Mouse (Mus musculus): ENCODE results near the gene Aff3. TPM values are rescaled to one million over a fixed set of nuclear protein-coding genes. Genes with fewer than 3 reads are reported as not detected.

Gene Aff3
- 1 to 10 TPM; 7.9 to 8.0 TPM for total RNA-seq (2021)

DNA sequence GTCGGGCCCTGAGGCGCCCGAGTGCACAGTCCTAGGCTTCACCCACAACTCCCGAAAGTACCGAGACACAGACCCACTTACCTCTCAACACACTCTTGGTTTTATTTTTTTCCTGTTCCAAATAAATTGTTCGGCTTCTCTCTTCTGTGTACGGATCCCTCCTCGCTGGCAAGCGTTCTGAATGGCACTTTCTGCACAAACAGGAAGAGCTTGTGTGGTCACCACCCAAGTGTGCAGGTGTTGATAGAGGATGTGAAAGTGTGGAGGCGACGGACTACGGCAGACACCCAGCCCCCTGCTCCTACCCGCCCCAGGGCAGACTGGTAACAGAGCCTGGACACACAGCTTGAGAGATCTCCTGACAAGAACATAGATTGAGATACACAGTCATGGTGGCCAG is at the start of gene Aff3:
TSS of gene Aff3 (minus strand) at position 179 of the 400 bp plus-strand sequence.
- no peak for DNase-seq

DNA sequence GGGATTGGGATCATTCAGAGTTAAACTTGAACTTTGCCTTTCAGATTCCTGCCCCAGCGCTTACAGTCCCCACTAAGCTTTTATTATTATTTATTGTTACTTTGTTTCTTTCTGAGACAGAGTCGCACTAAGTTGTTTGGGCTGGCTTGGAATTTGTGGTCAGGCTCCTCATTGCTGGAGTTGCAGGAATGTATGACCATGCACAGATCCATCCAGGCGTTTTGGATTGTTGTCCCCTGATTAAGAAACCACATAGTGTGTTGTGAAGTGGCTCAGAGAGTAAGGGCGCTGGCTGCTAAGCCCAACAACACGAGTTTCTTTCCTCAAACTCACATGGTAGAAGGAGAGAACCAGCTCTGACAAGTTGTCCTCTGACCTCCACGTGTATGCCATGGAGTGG is 35.9 kb upstream of the Aff3 start:
- DNase-seq, result no peak

DNA sequence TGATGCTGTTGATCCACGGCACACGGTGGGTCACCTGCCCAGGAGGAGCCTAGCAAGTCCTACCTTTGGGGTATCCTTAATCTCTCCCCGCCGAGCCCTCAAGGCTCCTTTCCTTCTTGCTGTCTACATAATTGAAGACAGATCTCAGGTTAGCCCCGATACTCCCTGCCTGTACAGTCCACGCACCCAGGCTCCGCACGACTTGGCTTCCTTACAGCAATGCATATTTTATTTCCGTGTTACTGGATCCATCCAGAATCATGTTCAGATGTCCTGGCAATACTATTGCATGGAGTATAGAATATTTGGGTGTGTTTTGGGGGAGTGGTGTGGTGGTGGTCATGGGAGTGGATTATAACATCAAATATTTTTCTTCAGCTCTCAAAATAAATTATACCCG is 34.5 kb upstream of the Aff3 start:
- DNase-seq, result no peak

DNA sequence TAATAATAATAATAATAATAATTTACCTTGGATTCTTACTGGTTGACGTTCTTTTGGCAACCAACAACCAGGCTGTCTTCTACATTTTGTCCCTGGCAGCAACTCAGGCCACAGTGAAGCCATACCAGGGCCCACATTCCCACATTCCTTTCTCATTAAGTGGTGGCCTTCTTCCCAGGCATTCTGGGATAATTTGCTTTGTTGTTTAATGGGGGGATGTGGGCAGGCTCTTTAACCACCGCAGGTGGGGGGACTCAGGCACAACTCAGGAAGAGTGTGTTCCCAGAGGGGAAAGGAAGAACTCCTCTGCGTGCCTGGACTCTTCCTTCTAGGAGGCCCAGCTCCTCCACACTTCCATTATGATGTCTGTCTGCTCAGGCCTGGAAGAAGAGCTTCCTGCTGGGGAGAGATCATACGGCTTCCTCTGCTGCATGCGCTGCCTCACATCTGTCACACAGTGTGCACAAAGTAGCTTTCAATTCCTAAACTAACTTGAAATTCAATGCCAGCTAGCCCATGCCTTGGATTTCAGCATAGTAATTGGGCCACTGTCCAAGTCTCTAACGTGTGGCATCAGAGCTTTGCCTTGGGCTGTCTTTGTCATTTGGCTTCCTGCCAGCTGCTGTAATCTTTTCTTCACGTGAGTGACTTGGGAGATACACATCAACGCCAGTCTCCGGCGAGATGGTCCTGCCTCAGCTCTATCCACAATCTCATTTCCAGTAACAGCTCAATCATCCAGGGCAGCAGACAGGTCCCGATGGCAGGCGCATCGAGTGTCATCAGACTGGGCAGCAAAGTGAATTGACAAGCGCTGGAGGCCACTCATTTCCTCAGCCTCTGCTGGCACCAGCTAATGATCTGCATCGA is 31.3 kb upstream of the Aff3 start:
- DNase-seq, result no peak

DNA sequence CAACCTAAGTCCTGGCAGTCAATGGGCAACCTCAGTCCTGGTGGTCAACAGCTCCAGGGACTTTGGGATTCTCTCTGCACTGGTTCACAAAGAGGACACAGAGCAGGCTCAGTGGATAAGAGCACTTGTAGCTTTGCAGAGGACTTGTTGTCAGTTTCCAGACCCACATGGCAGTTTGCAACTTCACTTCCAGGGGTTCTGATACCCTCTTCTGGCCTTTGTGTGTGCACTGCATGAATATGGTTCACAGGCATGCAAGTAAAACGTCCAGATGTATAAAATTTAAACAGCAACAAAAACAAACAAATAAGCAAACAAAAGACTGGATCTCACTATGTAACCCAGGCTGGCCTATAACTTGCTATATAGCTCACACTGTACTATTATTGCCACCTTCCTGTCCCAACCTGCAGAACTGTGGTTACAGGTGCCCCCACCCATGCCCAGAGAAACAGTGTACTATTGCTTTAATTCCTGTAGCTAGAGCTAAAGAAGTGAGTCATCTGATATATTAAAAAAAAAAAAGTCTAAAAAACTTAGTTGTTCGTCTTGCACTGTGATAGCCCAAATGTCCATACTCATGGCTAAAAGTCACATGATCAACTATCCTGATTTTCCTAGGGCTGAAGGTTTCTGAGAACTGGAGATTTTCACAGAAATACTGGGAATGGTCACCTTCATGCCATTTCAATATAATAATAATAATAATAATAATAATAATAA is 30.5 kb upstream of the Aff3 start:
- no peak for DNase-seq

DNA sequence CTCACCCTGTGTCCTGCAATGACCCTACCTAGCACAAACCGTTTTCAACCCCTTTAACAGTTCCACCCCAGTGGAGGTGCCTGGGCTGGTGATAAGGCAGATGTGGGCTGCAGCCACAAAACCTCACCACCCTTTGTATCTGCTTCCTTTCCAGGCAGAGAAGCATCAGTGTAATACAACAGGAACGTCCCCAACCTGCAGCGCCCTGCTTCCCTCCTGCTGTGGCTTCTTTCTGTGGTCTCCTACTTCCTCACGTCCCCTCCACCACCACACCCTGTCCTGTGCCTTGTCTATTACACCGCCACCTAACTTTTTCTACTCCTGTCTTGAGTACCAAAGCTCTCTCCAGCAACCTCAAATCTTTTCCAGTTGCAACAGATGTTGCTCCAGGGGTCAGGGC is 29.4 kb upstream of the Aff3 start:
- DNase-seq, result no peak

DNA sequence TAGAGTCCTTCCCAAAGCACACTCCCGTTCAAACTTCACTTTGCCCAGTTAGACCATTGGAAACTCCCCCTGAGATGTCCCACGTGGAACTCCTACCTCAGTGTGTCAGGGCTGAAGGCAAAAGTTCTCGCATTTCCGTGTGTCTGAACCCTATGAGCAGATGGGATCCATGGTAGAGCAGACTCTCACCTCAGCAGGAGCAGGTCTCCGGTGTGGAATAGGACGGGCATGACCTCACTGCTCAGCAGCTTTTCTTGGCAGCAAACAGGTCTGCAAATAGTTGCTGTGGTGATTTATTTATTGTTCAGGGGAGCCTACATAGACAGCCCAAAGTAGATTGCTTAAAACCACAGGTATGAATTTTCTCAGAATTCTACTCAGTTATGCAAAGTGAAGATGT is 25.7 kb upstream of the Aff3 start:
- no peak for DNase-seq

DNA sequence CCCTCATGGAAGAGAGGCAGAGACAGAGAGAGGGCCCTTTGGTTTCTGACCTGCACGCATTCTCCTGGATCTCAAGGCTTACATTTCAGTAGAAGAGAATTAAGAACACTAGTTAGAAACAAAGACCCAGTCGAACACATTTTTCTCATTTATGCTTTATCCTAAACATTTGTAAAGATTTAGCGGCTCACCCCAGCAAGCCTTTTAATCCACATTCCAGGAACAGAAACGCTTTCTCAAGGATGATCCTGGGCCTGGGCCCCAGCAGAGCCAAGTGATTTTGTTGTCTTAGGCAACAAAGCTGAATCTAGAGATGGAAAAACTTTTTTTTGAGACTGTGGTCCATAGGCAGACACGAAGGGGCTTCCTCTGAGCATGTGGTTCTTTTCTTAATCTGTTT is 23.5 kb upstream of the Aff3 start:
- DNase-seq, result no peak

DNA sequence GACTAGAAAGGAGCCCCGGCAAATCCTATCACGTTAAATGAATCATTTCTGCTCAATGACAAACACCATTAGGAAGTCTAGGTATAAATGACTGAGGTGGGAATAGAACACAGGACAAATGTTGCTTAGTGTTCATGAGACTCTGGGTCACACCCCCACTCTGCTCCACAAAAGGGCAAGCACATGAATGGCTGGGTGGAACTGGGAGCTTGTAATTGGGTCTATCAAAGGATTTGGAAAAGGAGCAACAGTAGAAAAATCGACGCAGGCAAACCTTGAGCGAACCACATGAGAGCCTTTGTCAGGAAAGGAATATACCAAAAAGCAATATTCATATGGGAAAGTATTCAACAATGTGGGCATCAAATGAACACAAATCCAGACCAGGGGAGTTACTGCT is 21.0 kb upstream of the Aff3 start:
- no peak for DNase-seq

DNA sequence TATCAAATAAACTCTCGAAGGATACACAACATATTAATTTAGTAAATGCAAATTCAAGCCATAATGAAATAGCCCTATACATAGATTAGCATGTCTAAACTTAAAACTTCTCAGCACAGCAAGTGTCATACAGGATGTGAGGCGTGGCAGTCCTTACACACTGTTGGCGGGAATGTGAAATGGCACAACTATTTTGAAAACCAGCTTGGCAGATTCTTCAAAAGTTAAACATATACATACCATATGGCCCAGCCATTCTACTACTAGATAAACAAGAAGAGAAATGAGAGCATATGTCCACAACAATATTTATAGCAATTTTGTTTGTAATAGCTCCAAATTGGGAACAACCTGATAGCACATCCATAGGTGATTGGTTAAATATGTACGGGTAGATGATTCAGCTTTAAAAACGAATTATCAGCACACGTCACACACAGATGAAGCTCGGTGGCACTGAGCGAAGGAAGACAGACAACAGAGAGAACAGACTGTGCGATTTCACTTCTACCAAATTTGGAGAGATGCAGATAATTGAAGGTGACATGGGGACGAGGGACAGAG is 18.5 kb upstream of the Aff3 start:
- DNase-seq, result no peak

DNA sequence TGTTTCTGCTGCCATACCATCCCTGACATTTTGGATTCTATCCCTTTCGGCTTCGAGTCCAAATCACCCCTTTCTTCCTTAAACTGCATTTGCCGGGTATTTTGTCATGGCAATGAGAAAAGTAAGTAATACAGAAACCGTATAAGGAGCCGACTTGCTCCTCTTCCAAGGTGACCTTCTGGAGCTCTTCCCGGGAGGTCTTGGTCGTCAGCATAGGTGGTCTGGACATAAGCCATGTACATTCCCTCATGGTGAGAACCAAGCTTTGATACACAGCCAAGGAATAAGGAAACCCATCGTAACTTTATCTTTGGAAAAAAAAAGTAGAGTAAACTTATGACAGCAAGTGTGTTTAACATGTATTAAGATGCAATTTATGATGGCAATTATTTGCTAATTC is 15.1 kb upstream of the Aff3 start:
- DNase-seq, result no peak

DNA sequence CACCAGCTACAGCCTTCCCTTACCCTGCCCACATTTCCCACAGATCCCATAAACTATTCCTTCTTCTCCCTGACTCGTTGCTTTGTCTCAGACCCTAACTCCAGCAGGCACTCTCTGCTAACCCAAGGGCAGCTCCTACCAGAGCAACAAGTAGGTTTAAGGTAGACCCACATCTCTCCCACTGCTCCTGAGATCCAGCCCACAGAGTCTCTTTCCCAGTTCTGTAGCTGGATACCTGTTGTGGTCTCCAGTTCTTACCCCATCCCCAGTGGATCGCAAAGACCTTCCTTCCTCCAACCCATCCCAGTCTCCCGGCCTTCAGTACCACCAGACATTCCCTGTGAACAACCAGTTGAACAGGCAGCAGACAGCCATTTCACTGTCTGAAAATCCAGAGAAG is 7.0 kb upstream of the Aff3 start:
- no peak for DNase-seq

DNA sequence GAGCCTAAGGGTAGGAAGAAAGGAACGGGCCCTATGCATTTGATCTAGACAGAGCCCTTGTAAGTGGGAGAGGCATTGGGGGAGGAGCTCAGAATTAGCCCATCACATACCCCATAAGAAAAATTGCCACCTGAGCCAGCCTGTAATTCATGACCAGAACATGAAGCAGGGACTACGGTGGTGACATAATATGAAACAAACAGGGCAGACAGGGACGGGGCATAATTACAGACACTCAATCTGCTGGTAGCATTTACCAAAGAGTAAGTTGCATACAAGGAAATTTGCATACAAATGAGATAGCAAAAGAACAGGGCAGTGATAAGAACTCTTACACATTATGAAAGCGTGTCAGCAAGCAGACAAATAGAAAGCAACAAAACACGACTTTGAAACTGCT is 6.3 kb upstream of the Aff3 start:
- no peak for DNase-seq

DNA sequence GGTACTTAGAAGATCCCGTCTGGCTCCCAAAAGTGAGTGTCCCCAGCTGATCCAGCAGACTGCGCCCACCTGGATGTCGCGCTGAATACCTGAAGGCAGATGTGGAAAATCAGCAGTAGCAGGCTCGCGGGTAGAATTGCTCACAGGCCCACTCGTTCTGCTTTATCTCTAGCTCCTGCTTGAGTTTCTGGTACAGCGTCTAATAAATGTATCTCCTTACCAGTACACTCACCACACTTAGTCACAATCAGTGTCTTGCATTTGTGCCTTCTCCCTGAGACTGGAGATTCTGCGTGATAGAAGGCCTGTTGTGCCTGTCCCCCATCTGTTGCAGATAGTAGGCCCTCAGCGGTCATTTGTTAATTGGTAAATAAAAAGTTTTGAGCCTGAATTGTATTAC is 3.6 kb upstream of the Aff3 start:
- no peak for DNase-seq

DNA sequence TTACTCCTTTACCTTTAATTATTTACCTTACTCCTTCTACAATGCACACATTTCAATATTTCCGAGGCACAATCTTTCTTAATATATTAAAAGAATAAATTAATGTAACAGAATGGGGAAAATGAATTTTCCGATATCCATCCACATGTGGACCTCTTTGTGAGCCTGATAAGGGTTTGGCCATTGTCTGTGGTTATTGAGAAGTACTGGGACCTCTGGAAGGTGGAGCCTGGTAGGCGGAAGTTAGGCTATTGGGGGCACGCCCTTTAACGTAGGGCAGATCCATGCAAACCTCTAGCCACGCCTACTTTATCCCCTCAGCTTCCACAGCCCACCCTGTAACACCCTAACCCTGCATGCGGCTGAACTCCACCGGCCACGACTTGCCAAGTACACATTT is 3.1 kb upstream of the Aff3 start:
- no peak for DNase-seq

DNA sequence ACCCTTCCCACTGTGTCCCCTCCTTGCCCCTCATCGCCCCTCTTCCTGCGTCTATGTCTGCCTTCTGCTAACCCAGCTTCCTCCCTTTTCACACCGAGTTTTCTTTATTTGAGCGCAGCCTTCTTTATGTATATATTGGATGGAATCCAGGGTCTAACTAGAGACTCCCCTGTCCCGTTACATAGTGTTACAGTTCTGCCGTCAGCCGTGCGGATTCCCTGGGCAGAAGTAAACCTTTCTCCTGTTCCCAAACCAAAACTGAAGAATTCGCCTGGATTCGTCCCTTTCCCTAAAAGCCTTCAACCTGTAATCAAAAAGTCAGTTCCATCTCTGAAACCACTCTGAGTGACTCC is 2.0 kb upstream of the Aff3 start:
- no peak for DNase-seq

DNA sequence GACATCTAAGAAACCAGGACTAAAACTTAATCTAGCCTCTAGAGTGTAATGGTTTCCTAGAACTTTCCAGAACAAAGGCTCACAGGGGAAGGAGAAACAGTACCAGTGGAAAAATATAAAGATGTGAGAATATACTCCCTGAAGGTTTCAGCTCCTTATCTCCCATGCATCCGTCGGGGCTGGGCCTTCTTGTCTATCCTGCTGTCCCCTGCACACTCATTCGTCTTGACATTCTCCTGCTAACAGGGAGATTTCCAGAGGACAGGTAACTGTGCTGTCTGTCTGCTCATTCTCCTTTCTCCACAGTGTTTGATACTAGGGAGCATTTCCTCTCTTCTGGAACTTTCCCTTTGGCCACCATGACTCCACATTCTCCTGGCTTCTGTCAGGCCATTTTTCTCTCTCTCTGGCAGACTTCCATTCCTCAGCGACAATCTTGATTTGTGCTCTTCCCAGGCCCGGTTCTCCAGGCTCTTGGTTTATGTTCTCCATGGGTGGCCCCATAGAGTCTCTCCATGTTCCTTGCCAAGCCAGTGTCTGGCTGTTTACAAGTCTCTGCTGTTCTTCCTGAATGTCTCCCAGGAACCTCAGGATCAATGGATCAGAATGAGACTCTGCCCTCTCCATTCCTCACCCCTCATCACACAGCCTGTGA is 1.5 kb upstream of the Aff3 start:
- peak; percentile 23 for DNase-seq

DNA sequence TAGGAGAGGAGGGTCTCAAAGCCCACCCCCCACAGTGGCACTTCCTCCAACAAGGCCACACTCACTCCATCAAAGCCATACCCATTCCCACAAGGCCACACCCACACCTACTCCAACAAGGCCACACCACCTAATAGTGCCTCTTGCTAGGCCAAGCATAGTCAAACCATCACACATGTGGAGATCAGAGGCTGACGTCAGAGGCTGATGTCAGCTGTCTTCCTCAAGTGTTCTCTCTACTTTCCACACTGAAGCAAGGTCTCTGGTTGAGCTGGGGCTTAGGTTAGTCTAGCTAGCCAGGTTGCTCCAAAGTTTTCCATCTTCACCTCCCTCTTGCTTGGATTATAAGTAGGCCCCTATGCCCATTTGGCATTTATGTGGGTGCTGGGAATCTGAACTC is 856 bp upstream of the Aff3 start:
- no peak for DNase-seq

DNA sequence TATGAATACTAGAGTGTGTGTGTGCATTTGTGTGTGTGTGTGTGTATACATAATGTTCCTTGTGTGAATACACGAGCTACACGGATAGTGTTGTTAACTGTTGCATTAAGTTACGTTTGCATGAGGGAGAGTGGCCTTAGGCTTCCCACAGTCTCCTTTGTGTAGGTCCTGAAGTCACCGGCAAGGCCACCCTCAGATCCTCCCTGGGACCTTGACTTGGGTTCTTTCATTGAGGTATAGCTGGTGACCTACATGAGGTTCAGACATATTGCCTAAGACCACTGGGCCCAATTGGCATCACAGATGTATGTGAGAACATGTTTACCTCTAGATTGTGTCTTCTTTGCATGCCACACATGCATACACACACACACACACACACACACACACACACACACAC is 494 bp downstream of the Aff3 start:
- no peak for DNase-seq

DNA sequence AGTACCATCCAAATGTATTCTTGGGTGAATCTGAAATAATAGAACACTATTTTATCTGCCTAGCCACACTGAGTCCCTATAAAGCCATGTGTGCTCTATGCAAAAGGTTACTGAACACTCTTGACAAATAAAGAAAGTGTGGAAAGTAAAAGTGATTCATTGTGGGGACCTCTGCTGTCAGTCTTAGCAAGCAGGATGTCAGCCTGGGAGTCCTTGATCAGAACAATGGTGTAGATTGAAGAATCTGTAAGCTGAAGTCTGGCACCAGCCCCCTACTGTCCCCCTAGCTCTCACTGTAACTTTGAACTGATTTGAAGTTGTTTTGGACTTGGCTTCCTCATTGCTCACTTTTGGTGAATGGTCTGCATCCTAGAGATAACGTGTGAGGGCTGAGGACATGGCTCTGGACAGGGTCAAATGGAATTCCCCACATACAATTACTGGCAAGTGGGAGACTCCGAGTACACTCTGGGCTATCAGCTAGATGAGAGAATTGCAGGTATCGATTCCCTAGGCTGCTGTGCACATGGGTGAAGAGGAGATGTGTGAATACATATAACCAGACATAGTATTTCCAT is 2.0 kb downstream of the Aff3 start:
- DNase-seq, result no peak

DNA sequence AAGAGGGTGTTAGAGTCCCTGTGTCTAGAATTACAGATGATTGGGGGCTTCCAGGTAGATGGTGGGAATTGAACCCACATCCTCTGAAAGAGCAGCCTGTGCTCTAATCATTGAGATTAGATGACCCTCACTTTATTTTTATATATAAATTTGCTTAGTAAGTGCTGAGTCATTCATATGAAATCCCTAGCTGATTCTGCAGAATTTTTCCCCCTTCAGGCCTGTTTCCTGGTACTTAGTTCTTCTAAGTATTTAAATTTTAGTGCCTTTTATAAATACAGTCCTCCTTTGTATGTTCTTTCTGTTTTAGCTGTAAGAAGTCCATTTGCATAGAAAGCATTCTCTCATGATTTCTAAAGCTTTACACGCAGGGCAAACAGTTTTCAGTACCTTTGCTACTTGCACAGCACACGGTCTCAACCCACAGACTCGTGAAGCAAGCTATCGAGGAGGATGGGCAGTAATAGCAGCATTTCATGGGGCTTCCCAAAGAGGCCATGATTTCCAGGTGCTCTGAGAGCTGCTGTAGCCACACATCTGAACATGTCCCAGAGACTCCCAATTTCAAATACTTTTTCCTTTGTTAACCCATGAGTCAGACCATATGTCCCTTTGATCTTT is 5.7 kb downstream of the Aff3 start:
- DNase-seq, result no peak

DNA sequence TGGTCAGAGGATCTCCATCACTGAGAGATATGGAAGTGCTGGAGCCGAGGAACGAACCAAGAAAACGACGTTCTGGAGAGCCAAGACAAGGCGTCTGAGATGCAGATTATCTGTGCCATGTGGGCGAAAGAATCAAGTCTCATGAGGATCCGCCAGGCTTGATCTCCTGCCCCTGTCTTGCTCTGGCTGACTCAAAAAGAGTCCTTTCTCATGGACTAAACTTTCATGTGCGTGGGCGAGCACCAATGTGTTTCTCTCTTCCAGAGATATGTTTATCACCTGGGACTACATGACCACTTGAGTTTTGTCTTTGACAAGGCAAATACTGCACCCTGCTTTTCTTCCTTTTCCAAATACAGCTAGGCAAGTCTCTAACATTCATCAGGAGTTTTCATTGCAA is 6.4 kb downstream of the Aff3 start:
- DNase-seq, result no peak

DNA sequence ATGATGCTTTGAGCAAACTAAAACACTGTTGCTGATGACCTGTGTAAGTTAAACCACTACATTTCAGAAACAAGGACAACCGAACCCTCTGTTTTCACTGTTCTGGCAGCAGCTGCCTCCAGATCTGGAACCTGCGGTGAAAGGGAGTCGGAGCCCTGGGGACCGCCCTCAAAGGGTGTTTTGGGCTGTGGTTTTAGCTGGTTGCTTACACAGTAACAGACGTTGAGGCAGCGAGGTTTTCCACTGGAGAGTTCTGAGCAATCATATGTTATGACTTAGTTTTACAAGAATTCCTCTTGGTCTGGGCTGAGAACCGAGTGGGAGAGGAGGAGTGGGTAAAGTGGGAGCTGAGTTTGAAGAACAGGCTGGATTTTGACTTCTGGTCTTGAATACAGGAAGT is 7.1 kb downstream of the Aff3 start:
- no peak for DNase-seq
